7 mouse cellular contexts compared by ENCODE assay signal in genomic region chr3:79673082-79673481, GRCm38 (mm10). TPM values are rescaled to one million over a fixed set of nuclear protein-coding genes. Genes with fewer than 3 reads are reported as not detected.
DNase-seq lines count a peak whose midpoint lies in the region; TF ChIP-seq lines count a peak whose summit lies in the region.

No protein-coding gene starts in this region.

- intact Hi-C loops in heart, postnatal 10 days (cut with DNase I): loop anchor here (1.0 kb wide), 1 partner anchor 136 kb away; no protein-coding TSS in a partner anchor
- intact Hi-C loops in left cerebral cortex, postnatal 14 days (cut with DNase I): loop anchor here (2.0 kb wide), 2 partner anchors 72 to 136 kb away; no protein-coding TSS in a partner anchor

- H3K36me3 ChIP-seq in thymus, adult 2 months (ENCODE audit: control insufficient read depth, insufficient read depth, low read length): no peaks in the 10 kb centered on the region

- no peak for TF ChIP-seq POLR2A in thymus, adult 2 months (IDR thresholded peaks at IDR 0.05; ENCODE audit: control insufficient read depth, extremely low read depth, insufficient read depth, low read length, poor library complexity)

- H3K27me3 ChIP-seq in thymus, adult 2 months (ENCODE audit: control insufficient read depth, insufficient read depth, low read length): no peaks in the 10 kb centered on the region

- no peak overlapping the region for H3K4me3 ChIP-seq in thymus, adult 2 months (ENCODE audit: control insufficient read depth, insufficient read depth, low read length)

- DNase-seq in thymus, adult 2 months: peak; percentile 43
- no peak for DNase-seq in thymus, adult 18-20 months
- peak; percentile 79 for DNase-seq in adrenal gland, postnatal 10 days
- peak; percentile 87 for DNase-seq in embryo, embryonic 10.5 days (ENCODE audit: low spot score)
- DNase-seq in heart, postnatal 10 days: peak; percentile 70 to 83
- DNase-seq in left cerebral cortex, postnatal 14 days (ENCODE audit: low spot score in 2 of 2): peak; percentile 67 to 86
- DNase-seq in retina, embryonic 14.5 days (ENCODE audit: low spot score): peak; percentile 83

- no peaks in the 10 kb centered on the region for H3K4me1 ChIP-seq in thymus, adult 2 months (replicated peaks; ENCODE audit: control insufficient read depth, insufficient read depth, low read length)

- WGBS in thymus, adult 2 months: 16% methylated on average over 4 of the region's 4 CpGs

- H3K27ac ChIP-seq in thymus, adult 2 months (ENCODE audit: control insufficient read depth, insufficient read depth, low read length): no peak overlapping the region

- TF ChIP-seq CTCF in thymus, adult 2 months (IDR thresholded peaks at IDR 0.05; ENCODE audit: borderline replicate concordance, control insufficient read depth, extremely low read depth, insufficient read depth, low read length, poor library complexity): no peak

RNA-seq across cellular contexts. Expression of gene Etfdh, which starts 43.8 kb away (rescaled TPM):
- 51.4 and 61.3 TPM in 2 replicates for polyA plus RNA-seq in thymus, adult 2 months (2012; rRNA removed)
- total RNA-seq in adrenal gland, postnatal 10 days (2021): 100 to 1,000 TPM; 567 to 579 TPM
- total RNA-seq in heart, postnatal 10 days (2021): 100 to 1,000 TPM; 538 to 541 TPM
- total RNA-seq in left cerebral cortex, postnatal 14 days (2021): 10 to 100 TPM; 25.7 to 28.0 TPM

RNA-seq across cellular contexts. Expression of gene 4930579G24Rik, which starts 44.2 kb away (rescaled TPM):
- polyA plus RNA-seq in thymus, adult 2 months (2012; rRNA removed): 8.6 and 12.8 TPM in 2 replicates
- total RNA-seq in adrenal gland, postnatal 10 days (2021): 1 to 10 TPM; 5.5 to 5.7 TPM
- total RNA-seq in heart, postnatal 10 days (2021): 1 to 10 TPM; 5.1 to 6.0 TPM
- total RNA-seq in left cerebral cortex, postnatal 14 days (2021): 1 to 10 TPM; 1.2 to 1.4 TPM

Comparison
In these comparisons a context has a peak if more than half of its experiments do, and no peak if none do; other contexts are left out.
1. DNase-seq: peak in thymus, adult 2 months (single experiment), adrenal gland, postnatal 10 days (single experiment), embryo, embryonic 10.5 days (single experiment), heart, postnatal 10 days (2 of 2), left cerebral cortex, postnatal 14 days (2 of 2) and retina, embryonic 14.5 days (single experiment); none in thymus, adult 18-20 months (0 of 2).
2. RNA of gene Etfdh, which starts 43.8 kb away (total RNA-seq): 567 to 579 TPM in adrenal gland, postnatal 10 days and 538 to 541 TPM in heart, postnatal 10 days; 25.7 to 28.0 TPM in left cerebral cortex, postnatal 14 days; every median in the first group is over 10 times any median in the second.